Mouse (Mus musculus) cerebellum, adult (tissue): ENCODE measurements around the gene Lzts2.
"Not testable (repeated sequence)": the region's sequence is repeated elsewhere in the genome, so short reads cannot be mapped to it uniquely, and the experiment has no call there.

Source experiments
- ATAC-seq: cut with Nextera tagmentation; 2 replicates; pipeline ENCODE4 v1.9.2; 2017; ENCODE audit warnings: mild to moderate bottlenecking, moderate library complexity, mixed read lengths; ENCODE audit not compliant: insufficient number of reproducible peaks, low FRiP score, low TSS enrichment

Lzts2 gene

DNA sequence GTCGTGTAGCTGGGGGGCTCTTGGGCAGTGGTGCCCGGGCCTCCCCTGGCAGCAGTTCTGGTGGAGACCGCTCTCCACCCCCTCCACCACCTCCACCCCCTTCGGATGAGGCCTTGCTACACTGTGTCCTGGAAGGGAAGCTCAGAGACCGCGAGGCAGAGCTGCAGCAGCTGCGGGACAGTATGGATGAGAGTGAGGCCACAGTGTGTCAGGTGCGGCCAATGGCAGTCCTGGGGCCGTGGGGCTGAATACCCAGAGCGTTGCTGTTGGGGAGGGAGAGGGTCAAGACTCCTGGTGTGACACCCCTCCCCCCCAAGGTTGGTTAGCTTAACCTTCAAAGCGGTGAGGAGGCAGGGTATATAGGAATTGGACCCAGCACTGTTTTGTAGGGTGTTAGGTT, 9.8 kb downstream of the Lzts2 start:
- no peak for ATAC-seq

DNA sequence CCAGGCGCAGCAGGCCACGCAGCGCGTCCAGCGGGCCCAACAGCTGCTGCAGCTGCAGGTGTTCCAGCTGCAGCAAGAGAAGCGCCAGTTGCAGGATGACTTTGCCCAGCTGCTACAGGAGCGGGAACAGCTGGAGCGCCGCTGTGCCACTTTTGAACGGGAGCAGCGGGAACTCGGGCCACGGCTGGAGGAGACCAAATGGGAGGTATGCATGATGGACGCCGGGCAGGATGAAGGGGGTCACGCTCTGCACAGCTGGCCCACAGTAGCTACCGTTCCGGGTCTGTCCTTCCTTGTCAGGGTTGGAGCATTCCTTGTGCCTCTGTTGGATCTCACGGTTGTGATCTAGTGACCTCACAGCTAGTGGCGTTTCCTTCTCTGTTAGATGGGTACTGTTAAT, 10.6 kb downstream of the Lzts2 start:
- ATAC-seq = no peak

DNA sequence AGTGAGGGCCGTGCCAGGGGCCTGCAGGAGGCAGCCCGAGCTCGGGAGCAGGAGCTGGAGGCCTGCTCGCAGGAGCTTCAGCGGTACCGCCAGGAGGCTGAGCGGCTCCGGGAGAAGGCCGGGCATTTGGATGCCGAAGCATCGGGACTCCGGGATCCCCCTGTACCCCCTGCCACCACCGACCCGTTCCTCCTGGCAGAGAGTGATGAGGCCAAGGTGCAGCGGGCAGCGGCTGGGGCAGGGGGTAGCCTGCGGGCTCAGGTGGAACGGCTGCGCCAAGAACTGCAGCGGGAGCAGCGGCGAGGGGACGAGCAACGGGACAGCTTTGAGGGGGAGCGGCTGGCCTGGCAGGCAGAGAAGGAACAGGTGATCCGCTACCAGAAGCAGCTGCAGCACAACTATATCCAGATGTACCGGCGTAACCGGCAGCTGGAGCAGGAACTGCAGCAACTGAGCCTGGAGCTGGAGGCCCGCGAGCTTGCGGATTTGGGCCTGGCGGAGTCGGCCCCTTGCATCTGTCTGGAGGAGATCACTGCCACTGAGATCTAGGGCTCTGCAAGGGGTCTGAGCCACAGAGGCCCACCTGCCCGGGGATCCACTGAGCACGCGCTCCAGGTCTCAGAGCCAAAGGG, 11.8 kb downstream of the Lzts2 start:
- no peak for ATAC-seq

DNA sequence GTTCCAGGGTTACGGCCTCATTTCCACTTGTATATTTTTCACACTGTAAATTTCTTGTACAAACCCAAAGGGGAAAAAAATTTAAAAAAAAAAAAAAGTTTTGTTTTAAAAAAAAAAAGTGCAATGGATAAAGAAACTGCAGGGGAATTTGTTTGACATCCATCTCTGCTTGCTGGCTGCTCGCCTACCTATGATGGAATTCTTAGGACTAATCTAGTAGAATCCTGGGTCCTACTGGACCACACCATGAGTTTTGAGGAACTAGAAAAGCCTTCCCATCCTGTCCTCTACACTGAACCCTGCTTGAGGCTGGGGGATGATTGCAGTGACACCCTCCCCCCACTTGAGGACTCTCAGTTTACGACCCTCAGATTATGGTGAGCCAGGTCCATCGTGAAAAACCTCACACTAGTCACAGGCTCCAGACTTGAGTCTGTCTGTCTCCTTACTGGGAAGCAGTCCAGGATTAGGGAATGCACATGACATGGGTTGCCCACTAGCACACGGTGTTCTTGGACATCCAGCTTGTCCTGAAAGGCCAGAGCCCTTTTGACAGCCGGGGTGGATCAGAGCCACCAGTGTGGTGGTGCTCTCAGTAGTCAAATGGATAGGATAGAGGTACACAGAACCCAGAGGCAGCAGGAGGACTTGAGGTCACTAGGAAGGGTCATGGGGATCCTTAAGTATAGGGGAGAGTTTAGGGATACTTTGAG, 12.9 kb downstream of the Lzts2 start:
- ATAC-seq = no peak

DNA sequence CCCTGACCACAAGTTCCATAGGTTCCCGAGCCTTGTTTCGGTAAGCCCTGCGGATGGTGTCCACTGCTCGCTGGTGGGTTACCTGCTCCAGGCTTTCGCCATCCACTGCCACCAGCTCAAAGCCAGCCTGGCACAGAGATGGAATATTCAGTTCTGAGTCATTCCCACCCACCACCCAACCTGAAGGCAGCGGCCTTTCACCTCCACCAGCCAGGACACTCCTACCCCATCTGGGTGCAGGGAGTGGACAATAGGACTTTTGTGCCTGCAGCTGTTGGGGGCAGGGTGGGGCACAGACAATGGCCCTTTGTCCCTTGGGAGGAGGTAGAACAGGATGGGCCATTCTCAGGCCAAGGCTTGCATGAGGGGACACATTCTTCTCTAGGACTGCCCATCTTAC, 13.6 kb downstream of the Lzts2 start:
- no peak for ATAC-seq

DNA sequence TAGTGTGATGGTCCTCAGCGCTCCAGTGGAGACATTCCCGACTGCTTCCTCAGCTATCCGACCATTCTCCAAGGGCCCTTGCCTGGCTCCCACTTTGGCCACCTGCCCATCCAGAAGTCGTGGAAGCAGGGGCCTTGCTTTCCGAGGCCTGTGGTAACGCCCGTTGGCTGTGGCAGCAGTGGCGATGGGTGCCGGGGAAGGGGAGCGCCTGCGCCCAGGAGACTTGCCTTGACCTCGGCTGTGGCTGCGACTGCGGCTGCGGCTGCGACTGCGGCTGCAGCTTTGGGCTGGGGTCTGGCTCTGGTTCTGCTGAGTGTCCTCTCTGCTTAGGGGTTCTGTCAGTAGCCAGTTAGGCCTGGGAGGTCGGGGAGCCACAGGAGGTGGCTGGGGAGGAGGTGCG, 14.5 kb downstream of the Lzts2 start:
- ATAC-seq = no peak

DNA sequence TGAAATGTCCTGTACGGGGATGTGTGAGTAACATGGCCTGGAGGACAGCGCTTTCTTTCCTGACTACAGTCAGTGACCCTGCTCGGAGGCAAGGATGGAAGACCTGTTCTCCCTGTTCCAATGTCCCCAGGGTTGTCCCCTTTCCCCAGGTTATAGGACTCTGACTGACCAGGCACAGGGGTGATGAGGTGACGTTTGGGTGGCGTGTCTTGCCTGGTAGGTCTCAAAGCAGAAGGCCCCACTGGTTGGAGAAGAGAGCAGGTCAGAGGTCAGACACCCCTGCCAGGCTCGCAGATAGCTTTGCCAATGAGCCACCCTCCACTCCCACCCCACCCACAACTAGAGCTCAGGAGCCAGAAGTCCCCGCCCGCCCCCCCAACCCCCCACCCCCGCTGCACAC, 15.4 kb downstream of the Lzts2 start:
- ATAC-seq = no peak

DNA sequence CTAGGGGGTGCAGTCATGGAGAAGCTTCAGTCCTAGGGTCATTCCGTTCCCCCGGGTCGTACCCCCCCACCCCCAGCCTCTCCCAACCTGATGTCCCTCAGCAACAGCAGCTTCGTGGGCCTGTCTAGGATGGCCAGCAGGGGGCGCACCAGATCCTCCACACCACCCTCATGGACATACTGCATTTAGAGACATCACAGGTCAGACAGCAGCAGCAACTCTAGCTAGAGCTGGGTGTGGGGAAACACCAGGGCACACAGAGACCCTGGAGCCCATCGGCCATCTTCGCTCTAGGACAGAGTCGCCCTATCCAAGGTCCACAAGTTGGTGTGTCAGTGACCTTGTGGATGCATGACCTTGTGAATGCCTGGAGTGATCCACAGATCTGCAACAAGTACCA, 15.9 kb downstream of the Lzts2 start:
- no peak for ATAC-seq

DNA sequence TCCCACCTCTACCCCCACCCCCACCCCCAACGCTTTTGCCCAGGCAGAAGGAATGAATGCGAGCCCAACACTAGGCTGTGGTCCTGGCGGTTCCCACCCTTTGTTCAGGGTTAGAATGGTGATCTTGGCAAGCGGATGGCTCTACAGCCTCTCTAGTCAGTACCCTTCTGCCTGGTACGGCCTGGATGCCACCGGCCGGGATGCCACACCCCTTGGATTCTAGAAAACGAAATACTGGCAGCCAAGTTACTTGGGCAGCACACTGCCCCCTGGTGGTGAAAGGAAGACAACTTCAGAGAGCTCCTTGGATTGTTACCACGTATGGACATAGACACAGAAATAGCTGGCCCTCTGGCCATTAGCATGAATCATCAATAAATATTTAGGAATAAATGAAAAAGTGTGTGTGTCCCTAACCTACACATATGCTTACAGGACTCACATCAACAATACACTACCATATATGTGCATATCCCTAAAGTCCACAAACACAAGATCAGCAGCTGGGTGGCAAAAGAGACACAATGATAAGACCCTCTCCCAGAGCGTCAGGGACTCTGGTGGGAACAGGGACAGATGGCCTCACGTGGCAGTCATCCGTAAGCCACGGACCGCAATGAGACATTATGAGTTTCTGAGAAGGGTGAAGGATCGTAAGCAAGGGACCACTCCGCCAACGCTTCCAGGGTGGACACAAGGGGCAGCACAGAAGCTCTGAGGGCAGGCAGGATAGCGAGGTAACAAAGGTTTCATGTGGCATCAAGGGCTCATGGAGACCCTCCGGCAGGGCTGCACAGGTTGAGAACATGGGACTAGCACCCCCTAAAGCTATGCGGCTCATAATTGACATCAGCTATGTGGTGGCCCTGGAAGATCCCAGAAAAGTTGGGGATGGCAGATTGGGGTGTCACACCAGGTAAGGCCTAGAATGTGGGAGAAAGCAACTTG, 16.8 kb downstream of the Lzts2 start:
- peak; percentile 54; the same call in 1 of the 2 replicates for ATAC-seq

DNA sequence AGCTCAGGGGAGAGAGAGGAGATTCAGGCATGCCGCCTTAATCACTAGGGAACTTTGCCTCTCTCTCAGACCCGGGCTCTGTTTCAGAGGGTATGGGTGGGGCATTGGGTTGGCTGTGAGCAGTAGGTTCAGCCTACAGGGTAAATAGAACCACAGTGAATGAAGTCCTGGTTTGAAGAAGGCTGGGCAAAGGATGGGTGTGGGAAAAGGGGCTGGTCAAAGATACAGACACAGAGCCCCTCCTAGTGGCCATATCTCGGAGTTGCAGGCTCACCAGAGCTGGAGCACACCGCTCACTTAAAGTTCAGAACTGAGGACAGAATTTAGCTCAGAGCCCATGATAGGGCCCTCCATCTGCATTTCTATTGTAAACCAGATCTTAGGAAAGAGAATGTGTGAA, 17.6 kb downstream of the Lzts2 start:
- ATAC-seq = peak; percentile 42; the same call in 1 of the 2 replicates

DNA sequence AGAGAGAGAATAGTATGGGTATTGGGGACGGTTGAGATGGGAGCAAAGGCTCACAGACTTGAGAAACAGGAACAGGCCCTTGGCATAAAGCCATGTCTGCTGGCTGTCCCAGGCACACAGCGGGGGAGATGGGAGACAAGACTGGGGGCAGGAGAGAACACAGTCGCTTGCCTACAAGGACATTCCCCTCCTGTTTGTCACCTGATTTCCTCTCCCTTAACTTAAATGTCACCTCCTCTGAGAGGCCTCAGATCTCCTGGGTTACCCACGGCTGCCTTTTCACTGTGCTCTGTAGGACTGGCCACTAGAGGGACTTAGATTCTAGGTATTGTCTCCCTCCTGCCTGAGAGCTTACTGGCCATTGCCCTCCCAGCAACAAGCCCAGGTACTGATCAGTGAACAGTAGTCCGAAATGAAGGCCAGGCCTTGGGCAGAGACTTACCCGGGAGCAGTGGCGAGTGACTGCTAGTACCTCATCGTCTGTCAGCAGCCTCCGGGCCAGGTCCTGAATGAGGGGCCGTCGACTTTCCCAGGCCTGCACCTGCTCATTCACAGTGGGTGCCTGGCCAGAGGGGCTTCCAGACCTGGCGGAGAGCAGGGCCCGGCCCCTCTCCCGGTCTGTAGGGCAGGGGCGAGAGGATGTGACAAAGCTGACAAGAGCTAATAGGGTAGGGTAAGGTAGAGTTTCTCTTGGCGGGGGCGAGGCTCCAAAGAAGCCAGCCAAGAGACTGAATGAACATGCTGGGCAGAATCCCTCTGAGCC, 18.5 kb downstream of the Lzts2 start:
- ATAC-seq = no peak

DNA sequence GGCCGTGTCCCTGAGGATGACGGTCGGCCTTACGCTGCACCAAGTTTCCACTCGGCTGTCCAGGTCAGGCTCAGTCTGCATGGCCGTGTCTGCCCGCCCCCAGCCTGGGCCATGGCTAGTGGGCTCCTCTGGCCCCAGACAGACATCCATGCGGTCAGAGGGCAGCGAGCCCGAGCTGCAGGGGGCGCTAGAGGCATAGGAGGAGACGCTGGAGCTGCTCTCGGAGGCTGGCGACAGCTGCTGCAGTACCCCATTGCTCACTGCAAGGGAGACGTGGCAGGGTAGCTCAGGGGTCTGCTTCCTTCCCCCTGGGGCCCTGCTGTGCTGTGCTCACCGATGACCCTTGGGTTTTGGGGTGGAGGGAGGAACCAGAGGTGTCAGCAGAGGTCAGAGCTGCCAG, 22.7 kb downstream of the Lzts2 start:
- ATAC-seq = no peak

DNA sequence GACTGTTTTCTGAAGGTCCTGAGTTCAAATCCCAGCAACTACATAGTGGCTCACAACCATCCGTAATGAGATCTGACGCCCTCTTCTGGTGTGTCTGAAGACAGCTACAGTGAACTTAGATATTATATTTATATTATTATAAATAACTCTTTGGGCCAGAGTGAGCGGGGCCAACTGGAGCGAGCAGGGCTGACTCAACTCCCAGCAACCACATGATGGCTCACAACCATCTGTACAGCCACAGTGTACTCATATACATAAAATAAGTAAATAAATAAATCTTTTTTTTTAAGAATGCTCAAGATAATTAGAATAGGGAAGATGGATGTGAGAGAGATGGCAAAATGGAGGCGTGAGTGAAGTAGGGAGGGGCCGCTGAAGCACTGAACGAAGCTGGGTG, 24.0 kb downstream of the Lzts2 start:
- not testable (repeated sequence) for ATAC-seq

DNA sequence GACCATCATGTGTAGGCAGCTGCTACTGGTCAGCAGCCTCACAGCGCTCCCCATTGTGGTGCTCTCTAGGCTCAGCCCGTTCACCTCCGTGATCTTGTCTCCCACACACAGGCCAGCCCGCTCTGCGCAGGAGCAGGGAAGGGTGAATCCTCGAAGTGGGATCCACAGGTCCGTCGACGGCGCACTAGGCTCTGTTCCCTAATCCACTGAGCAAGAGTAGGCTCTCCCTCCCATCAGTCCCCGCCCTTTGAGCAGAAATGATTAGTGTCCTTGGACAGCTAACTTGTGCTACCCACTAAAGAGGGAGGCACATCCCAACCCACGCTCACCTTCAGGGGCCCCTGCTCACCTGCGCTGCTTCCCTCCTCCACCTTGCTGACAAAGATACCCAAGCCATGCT, 26.0 kb downstream of the Lzts2 start:
- ATAC-seq = no peak

DNA sequence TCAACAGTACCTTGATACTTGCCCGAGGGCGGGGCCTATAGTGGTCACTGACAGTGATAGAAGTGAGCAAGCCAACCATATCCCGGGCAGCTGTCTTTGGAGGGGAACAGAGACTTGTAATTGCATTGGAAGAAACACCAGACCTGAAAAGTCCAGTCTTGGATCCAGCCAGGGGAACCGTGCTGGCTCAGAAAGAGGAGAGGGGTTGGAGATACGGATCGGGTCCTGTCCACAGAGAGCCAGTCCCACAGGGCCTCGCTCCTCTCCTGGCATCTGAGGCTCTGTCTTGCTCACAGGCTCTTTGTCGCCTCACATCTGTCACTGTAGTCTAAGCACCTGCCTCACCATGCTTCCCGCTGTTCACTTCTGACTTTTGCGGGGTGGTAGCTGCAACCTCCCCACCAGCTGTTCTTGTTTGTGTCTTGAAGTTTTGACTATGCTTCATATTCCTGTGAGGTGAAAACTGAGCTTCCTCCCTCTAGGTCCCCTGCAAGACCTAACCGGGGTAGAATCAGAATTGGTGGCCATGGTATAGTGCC, 30.2 kb downstream of the Lzts2 start:
- no peak for ATAC-seq

DNA sequence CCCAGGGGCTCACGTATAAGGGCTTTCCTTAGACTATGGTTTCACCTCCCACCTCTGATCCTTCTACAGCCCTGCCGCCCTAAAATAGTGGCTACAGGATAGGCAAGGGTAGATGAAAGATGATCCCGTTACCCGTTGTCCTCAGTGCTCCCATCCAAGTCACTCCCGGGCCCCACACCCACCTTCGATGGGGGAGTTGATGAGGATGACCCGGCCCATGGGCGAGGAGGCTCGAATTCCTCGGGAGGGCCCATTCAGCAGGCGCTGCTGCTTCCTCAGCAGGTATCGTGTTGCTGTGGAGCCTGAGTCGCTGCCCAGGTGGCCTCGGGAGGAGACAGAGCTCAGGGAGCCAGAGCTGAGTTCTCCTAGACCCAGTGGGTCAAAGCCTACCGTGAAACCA, 31.0 kb downstream of the Lzts2 start:
- ATAC-seq = no peak

DNA sequence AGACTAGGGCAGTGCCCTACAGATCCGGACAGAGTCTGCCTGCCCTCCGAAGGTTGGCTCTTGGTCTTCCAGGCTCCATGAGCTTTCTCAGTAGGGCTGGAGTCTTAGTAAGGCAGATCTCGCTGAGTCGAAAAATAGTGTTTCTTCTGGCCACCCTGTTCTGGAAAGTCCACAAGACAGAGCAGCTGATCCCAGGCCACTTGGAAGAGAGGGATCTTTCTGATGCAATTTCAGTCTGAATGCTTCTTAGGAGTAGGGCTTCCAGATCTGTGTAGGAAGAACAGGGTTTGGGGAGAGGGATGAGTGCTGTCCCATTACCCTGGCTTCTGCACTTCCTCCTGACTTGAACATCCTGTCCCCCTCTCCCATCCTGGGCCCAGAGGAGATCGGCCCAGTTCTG, 31.4 kb downstream of the Lzts2 start, which contains the start of gene Pdzd7:
Pdzd7 (minus strand) TSS at position 67 of the 400 bp plus-strand sequence.
- no peak for ATAC-seq

DNA sequence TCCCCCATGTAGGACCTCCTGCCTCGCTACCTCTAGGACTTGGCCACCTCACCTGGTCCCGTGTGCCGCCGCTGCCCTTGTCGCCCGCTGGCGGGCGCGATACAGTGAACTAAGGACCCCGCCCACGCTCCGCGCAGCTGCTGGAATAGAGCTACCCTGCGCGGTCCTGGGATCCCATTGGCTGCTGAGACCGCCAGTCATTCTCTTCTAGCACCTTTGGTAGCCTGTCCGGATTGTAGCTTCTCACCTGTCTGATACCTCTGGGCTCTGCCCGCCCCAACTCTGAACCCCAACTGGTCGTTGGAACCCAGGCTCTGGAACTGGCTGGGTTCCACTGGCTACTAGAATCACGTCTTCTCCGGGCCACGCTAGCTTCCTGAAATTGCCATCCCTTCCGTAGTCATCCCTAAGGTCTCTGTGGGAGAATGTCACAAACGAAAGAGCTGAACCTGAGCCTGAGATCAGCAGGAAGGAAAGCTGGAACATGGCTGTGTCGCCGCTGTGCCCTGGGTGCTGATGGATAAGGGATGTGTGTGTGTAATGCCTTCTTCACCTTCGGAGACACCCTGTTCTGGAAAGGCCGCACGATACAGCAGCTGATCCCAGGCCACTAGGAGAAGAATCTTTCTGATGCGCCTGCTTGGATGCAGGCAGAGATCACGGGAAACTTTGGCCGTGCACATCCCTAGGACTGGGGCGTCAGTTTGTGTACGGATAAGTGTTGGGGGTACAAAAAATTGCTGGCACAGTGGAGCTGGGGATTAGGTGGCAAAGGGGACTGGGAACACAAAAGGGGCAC, 32.5 kb downstream of the Lzts2 start:
- peak; percentile 78 for ATAC-seq

DNA sequence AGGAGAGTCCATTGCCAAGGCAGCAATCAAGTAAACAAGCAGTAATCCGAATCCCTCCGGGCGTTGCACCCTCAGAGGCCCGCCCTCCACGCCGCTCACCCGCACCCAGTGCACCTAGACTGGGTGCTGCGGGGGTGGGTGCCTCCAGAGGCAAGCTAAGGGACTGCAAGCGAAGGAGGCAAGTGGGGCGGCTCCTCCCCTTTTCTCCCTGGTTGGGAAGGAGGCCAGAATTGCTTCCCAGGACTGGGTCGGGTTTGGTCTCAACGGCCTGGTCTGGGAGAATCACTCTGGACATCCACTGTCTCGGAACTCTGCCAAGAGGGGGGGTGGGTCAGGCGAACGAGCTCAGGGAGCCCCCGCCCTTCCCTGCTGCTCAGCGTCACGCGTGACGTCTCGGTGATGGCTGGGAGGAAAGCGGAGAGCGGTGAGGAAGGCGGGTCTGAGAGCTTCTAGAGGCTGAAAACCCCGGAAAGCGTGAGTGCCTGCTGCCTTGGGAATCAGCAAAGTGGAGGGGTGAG, 33.3 kb downstream of the Lzts2 start, which contains the start of gene Sfxn3:
Sfxn3 (plus strand) TSS at position 87 of the 518 bp plus-strand sequence.
- ATAC-seq = peak; percentile 77
